Mouse (Mus musculus) bone marrow, adult 2 months (tissue): ENCODE measurements around the gene Car9.

Source experiments
- CTCF ChIP-seq: fragments of 200-500 bp; IDR thresholded peaks from 2 replicates; pipeline ENCODE4 v1.5.1; 2011; ENCODE audit warnings: low read length, control low read depth; ENCODE audit not compliant: control insufficient read depth, insufficient read depth
- POLR2A ChIP-seq: fragments of 200-500 bp; IDR thresholded peaks from 2 replicates; pipeline ENCODE4 v1.6.1; 2011; ENCODE audit warnings: low read depth, mild to moderate bottlenecking, control low read depth, low read length, borderline replicate concordance; ENCODE audit not compliant: control insufficient read depth

DNA sequence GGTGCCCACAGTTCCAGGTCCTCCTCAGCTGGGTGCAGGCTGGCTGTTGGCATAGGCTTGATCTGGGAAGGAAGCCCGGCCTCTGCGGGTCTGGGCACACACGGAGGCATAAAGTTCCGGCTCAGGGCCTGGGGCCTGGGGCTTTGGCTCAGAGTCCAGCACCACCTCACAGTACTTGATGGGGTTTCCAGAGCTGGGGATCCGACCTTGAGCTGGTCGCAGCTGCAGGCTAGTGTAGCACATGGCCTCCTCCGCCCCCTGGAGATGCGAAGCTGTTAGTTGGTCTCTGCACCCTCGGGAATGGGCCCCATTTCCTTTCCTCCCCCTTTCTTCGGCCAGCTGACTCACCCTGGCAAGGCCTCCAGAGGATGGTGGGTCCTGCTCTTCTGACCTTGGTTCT, 24.2 kb upstream of the Car9 start:
- TF ChIP-seq CTCF (no peak), POLR2A (no peak)
